Mouse (Mus musculus) ovary, adult 18-20 months (tissue): Measurements from ENCODE around the gene Exoc7.
"Not testable (repeated sequence)": the region's sequence is repeated elsewhere in the genome, so short reads cannot be mapped to it uniquely, and the experiment has no call there.

Source experiments
- DNase-seq: peaks from one replicate; pipeline ENCODE4 v3.0.0; 2022; ENCODE audit warnings: low spot score, mixed read lengths

Gene Exoc7

DNA sequence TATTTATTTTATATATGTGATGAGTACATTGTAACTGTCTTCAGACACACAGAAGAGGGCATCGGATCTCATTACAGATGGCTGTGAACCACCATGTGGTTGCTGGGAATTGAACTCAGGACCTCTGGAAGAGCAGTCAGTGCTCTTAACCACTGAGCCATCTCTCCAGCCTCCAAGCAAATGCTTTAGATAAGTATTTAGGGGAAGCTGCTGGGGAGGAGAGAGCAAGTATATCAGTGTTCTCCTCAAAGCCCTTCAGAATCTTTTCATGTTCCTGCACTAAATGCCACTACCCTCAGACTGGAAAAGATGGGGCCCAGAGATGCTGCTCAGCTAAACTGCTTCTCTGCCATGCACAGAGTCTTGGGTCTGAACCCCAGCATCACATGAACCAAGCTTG is 29.8 kb downstream of the Exoc7 start:
- not testable (repeated sequence) for DNase-seq

DNA sequence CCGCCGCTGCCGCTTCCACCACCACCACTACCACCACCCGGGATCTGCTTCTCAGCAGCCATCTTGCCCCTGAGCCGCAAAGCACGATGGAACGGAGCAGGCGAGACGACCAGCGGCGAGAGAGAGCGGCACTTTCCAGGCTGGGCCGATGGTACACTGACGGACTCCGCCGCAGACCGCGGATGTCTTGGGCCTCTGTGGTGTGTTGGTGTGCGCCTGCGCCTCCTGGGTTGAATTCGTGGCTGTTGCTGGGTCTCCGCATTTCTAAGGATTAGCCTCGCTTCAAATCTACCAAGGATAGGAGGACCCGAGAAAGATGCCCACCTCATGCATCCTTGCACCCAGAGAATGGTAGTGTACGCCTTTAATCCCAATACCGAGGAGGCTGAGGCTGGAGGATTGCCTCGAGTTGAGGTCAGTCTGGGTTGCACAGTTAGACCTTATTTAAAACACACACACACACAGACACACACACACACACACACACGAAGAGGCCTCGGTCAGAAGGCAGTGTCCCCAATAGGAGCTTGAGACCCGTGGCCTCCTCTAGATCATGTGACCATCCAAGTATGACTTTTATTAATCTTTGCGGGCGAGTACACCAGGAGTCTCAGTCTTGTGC is 32.9 kb downstream of the Exoc7 start, which contains the start of gene Srp68:
TSS of gene Srp68 (minus strand) at position 173 of the 622 bp plus-strand sequence.
- DNase-seq, result peak; percentile 87

- no peak for DNase-seq
Measured at GRCm38 (mm10) chr11:116273469-116274044, 33.5 kb downstream of the Exoc7 start.

GRCm38 (mm10) chr11:116272589-116273468 is 34.2 kb downstream of the Exoc7 start:
- DNase-seq, result no peak

GRCm38 (mm10) chr11:116269560-116269959 is 37.5 kb downstream of the Exoc7 start:
- no peak for DNase-seq

- no peak for DNase-seq
Measured at GRCm38 (mm10) chr11:116268313-116268712, 38.7 kb downstream of the Exoc7 start.

DNA sequence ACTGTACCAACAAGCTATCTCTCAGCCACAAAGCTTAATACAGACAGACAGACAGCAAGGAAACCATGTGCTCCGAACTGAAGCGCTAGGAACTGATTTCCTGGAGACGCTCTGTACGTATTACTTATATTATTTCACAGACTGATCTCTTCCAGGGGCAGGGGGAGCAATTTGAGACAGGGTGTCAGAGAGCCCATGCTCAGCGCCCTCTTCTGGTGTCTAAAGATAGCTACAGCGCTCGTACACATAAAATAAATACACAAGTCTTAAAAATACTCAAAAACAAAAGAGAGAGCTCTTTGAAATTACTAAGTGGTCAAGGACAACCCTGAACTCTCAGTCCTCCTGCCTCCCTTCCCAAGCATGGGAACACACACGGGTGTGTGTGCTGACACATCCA is 39.4 kb downstream of the Exoc7 start:
- no peak for DNase-seq

GRCm38 (mm10) chr11:116265850-116266249 is 41.2 kb downstream of the Exoc7 start:
- DNase-seq, result no peak

GRCm38 (mm10) chr11:116265352-116265751 is 41.7 kb downstream of the Exoc7 start:
- DNase-seq, result no peak

- no peak for DNase-seq
Measured at GRCm38 (mm10) chr11:116260259-116260658, 46.8 kb downstream of the Exoc7 start.

- no peak for DNase-seq
Measured at GRCm38 (mm10) chr11:116259461-116259860, 47.6 kb downstream of the Exoc7 start.

GRCm38 (mm10) chr11:116255982-116256675 is 50.9 kb downstream of the Exoc7 start:
- DNase-seq, result no peak

GRCm38 (mm10) chr11:116255090-116255981 is 51.7 kb downstream of the Exoc7 start:
- no peak for DNase-seq

GRCm38 (mm10) chr11:116254627-116255026 is 52.4 kb downstream of the Exoc7 start:
- no peak for DNase-seq

DNA sequence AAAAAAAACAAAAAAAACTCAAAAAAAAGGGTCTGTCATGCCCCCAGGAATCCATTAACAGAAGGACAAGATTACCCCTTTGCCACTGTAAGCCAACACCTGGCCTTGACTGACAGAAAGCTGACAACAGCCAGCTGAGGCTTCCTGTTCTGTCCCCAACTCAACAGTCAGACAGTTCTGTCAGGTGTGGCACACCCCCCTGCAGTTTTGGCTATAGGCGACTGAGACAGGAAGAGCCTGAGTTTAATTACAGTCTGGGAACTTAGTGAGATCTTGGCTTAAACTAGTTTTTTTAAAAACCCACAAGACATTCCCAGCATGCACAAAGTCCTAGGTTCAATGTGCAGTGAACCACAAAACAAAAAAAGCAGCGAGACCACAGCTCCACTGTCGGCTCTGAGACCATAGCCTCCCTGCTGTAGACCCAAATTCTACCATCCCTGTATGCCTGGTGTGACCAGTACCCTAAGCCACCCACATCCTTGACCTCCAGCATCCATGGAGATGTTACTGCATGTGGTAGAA is 53.9 kb downstream of the Exoc7 start:
- no peak for DNase-seq

DNA sequence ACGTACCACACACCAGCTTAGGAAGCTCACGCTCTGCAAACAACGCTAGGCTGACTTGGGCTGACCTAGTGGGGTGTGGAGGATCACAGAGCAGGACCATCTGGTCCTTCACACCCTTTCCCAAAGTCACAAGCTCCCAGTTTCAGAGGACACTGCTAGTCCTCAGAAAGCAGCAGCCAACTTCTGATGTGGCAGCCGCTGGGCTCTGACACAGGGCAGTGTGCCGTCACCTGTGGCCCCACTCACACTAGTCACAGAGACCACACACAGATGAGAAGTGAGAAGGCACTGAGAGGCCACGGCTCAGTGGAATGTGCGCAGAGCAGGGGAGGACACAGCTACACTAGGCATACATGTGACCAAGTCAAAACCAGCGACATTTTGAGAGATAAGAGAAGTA is 56.1 kb downstream of the Exoc7 start:
- DNase-seq, result no peak

DNA sequence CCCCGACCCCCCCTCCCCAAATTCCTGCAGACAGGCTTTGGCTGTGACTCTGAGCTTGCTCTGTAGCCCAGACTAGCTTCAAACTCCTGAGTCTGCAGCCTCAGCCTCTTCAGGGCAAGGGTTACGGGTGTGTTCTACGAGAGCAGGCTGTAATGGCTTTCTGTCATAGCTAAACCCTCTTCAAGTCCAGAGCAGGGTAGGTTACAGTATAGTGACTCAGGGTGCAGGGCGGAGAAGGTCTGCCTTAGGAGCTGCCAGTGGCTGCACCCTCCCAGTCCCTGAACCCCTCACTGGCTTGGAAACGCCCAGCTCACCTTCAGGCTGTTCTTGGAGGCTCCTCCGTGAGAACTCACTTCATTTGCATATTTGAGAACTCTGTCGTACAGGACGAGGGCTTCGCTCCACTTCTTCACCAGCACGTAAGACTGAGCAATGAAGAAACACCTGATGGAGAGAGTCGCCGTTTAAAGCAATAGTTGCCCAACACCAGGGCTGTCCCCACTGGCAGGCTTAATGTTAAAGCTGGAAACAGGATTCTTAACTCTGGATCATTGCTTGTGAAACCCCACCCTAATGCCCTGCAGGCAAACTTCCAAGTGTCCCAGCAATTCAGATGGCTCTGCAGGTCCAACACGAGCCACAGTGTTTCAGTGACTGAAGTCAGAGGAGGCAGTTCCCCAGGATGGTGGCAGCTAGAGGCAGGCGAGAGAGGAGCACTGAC is 59.4 kb downstream of the Exoc7 start:
- no peak for DNase-seq

DNA sequence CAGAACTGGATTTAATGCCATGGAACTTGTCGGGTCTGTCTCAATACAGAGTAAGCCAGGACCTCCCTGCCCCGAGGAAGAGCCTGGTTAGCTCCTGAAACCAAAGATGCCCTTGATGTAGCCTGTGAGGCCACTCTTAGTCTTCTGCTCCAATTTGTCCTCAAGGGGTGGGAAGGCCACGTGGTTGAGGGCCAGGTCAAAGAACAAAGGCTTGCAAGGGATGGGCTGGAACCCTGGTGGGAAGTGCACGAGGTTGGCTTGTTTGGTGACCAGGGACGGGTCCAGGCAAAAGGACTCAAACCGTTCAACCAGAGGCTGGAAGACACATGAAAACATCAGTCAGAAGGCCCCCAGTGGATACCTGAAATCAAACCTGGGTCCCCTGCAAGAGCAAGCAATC is 61.4 kb downstream of the Exoc7 start:
- DNase-seq, result no peak

DNA sequence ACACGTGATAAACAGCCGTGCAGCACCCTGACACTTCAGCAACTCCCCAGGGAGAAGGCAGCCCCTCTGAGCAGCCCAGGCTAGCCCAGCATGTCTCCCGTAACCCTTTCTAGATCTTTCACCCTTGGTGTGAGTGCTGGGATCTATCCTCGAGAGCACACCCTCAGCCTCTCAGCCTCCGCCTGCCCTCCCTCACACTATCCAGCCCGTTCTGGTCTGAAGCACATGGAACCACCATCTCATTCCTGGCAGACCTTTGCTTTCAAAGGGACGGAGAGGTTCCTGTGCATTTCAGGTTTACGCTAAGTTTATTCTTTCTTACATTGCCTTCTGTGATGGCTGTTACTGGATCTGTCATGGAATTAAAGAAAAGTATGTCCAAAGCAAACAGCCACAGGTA is 62.5 kb downstream of the Exoc7 start:
- no peak for DNase-seq

GRCm38 (mm10) chr11:116241744-116242235 is 65.2 kb downstream of the Exoc7 start:
- DNase-seq, result no peak
